Mouse (Mus musculus) erythroblast, embryonic 14.5 days (primary cell): ENCODE data around the gene Arhgef7.

Experiments used
- GATA1 ChIP-seq: IDR thresholded peaks from 2 replicates; pipeline ENCODE4 v1.6.1; 2012; ENCODE audit warnings: low read length, inconsistent platforms, mixed read lengths
- TAL1 ChIP-seq: IDR thresholded peaks from 3 replicates; pipeline ENCODE4 v1.6.1; 2012; ENCODE audit warnings: low read length, inconsistent platforms, mixed read lengths

GRCm38 (mm10) chr8:11797128-11797527, 69.6 kb downstream of the Arhgef7 start:
- no peak for TF ChIP-seq TAL1
- no peak for TF ChIP-seq GATA1
